20 mouse cellular contexts compared by ENCODE assay signal in genomic region chr11:55633901-55634300, GRCm38 (mm10). TPM values are rescaled to one million over a fixed set of nuclear protein-coding genes. Genes with fewer than 3 reads are reported as not detected.
DNase-seq lines count a peak whose midpoint lies in the region; TF ChIP-seq lines count a peak whose summit lies in the region.
"Had no signal": no experiment of that assay in that cellular context is flagged by ENCODE, and none has a peak within 500 bp of the region (broad histone marks: within the 10 kb centered on the region; RNA-seq: fewer than 3 reads in every experiment).

No protein-coding gene starts in this region.

- no peak overlapping the region for H3K4me3 ChIP-seq in thymus, adult 2 months (ENCODE audit: control insufficient read depth, insufficient read depth, low read length)
- H3K4me3 ChIP-seq: embryonic facial prominence, embryonic 10.5 days; stomach, embryonic 15.5 days had no signal

- no peak for TF ChIP-seq CTCF in brain, embryonic 14.5 days (IDR thresholded peaks at IDR 0.05; ENCODE audit: borderline replicate concordance, extremely low read depth, insufficient read depth, insufficient read length)
- no peak for TF ChIP-seq CTCF in thymus, adult 2 months (IDR thresholded peaks at IDR 0.05; ENCODE audit: borderline replicate concordance, control insufficient read depth, extremely low read depth, insufficient read depth, low read length, poor library complexity)

- TF ChIP-seq POLR2A in brain, embryonic 14.5 days (IDR thresholded peaks at IDR 0.05; ENCODE audit: borderline replicate concordance, extremely low read depth, insufficient read depth, insufficient read length, poor library complexity, severe bottlenecking): no peak
- no peak for TF ChIP-seq POLR2A in thymus, adult 2 months (IDR thresholded peaks at IDR 0.05; ENCODE audit: control insufficient read depth, extremely low read depth, insufficient read depth, low read length, poor library complexity)

- H3K4me1 ChIP-seq in thymus, adult 2 months (replicated peaks; ENCODE audit: control insufficient read depth, insufficient read depth, low read length): no peaks in the 10 kb centered on the region
- H3K4me1 ChIP-seq: embryonic facial prominence, embryonic 10.5 days; stomach, embryonic 15.5 days had no signal

- no peak overlapping the region for H3K27ac ChIP-seq in thymus, adult 2 months (ENCODE audit: control insufficient read depth, insufficient read depth, low read length)
- H3K27ac ChIP-seq: embryonic facial prominence, embryonic 10.5 days; kidney, postnatal 0 days; stomach, embryonic 15.5 days had no signal

- no peaks in the 10 kb centered on the region for H3K27me3 ChIP-seq in thymus, adult 2 months (ENCODE audit: control insufficient read depth, insufficient read depth, low read length)
- H3K27me3 ChIP-seq: stomach, embryonic 15.5 days had no signal

- H3K36me3 ChIP-seq in thymus, adult 2 months (ENCODE audit: control insufficient read depth, insufficient read depth, low read length): no peaks in the 10 kb centered on the region
- H3K36me3 ChIP-seq: embryonic facial prominence, embryonic 10.5 days; stomach, embryonic 15.5 days had no signal

- peak; percentile 27 for DNase-seq in brain, adult 2 months (ENCODE audit: low read depth, low spot score)
- peak; percentile 14 for DNase-seq in brain, embryonic 14.5 days (ENCODE audit: low read depth)
- peak; percentile 41 for DNase-seq in embryo, embryonic 9.5 days (ENCODE audit: extremely low spot score)
- DNase-seq in layer of hippocampus, postnatal 14 days (ENCODE audit: low spot score in 2 of 2): peak; percentile 5 to 32
- DNase-seq in thymus, adult 2 months: no peak
- DNase-seq in ovary, adult 18-20 months (ENCODE audit: low spot score): no peak
- DNase-seq in adrenal gland, postnatal 4 days (ENCODE audit: low spot score in 2 of 2): no peak
- DNase-seq: heart, adult 18-20 months; heart, postnatal 10 days; liver; lung, embryonic 14.5 days; thymus, postnatal 14 days had no signal

RNA-seq across cellular contexts. Expression of gene Glra1, which starts 25.9 kb away (rescaled TPM):
- 0.34 and 1.3 TPM in 2 replicates for polyA plus RNA-seq in brain, embryonic 14.5 days (2012; rRNA removed)
- under 1 TPM; 0.21 to 0.30 TPM for total RNA-seq in layer of hippocampus, postnatal 14 days (2021)
- not detected in 2 replicates for polyA plus RNA-seq in thymus, adult 2 months (2012; rRNA removed)
- not detected for total RNA-seq in adrenal gland, postnatal 4 days (2021)
- total RNA-seq: CH12.LX; heart, adult 18-20 months; heart, postnatal 10 days; megakaryocyte, adult 5-6 weeks had no signal
- polyA plus RNA-seq: intestine, embryonic 14.5 days; kidney, postnatal 0 days; lung, embryonic 14.5 days; Patski; small intestine, adult 2 months; stomach, embryonic 15.5 days had no signal

Comparison
In these comparisons a context has a peak if more than half of its experiments do, and no peak if none do; other contexts are left out.
1. DNase-seq: peak in brain, adult 2 months (single experiment), brain, embryonic 14.5 days (single experiment), embryo, embryonic 9.5 days (single experiment) and layer of hippocampus, postnatal 14 days (2 of 2); none in thymus, adult 2 months (single experiment), ovary, adult 18-20 months (single experiment) and adrenal gland, postnatal 4 days (0 of 2).